Mouse (Mus musculus): Measurements from ENCODE around the gene Gcgr. TPM values are rescaled to one million over a fixed set of nuclear protein-coding genes. Genes with fewer than 3 reads are reported as not detected.
A peak's percentile ranks its signal among the peaks of the same experiment; 100 is the strongest.
"Not testable (repeated sequence)": the region's sequence is repeated elsewhere in the genome, so short reads cannot be mapped to it uniquely, and the experiment has no call there.

Gcgr gene
- polyA plus RNA-seq, 1 experiment from 2014 or later: 0.09 TPM

GRCm38 (mm10) chr11:120542376-120542775, 11.9 kb downstream of the Gcgr start:
- Histone ChIP-seq H3K27me3 (no peaks in the 10 kb centered on the region), H3K27ac (replicated peaks) (no peak overlapping the region), H3K36me3 (peaks cover 31% of the 10 kb centered on the region), H3K9ac (replicated peaks) (no peak overlapping the region), H3K4me1 (peaks cover 7% of the 10 kb centered on the region; the same call in 1 of the 2 replicates), H3K4me3 (no peak overlapping the region), H3K9me3 (no peaks in the 10 kb centered on the region), H3K4me2 (replicated peaks) (no peak overlapping the region)
- 86% methylated on average over 6 of the region's 6 CpGs for WGBS
- ATAC-seq (replicated peaks): no peak

GRCm38 (mm10) chr11:120545964-120546363, 15.5 kb downstream of the Gcgr start:
- H3K4me2 ChIP-seq (replicated peaks): no peak overlapping the region
- ATAC-seq (replicated peaks): no peak
- no peak overlapping the region for H3K27ac ChIP-seq (replicated peaks)
- H3K27me3 ChIP-seq: no peaks in the 10 kb centered on the region
- peaks cover 31% of the 10 kb centered on the region for H3K36me3 ChIP-seq
- no peaks in the 10 kb centered on the region for H3K9me3 ChIP-seq
- H3K9ac ChIP-seq (replicated peaks): no peak overlapping the region
- H3K4me3 ChIP-seq: no peak overlapping the region
- H3K4me1 ChIP-seq: peaks cover 26% of the 10 kb centered on the region
- 89% methylated on average over 3 of the region's 3 CpGs for WGBS

DNA sequence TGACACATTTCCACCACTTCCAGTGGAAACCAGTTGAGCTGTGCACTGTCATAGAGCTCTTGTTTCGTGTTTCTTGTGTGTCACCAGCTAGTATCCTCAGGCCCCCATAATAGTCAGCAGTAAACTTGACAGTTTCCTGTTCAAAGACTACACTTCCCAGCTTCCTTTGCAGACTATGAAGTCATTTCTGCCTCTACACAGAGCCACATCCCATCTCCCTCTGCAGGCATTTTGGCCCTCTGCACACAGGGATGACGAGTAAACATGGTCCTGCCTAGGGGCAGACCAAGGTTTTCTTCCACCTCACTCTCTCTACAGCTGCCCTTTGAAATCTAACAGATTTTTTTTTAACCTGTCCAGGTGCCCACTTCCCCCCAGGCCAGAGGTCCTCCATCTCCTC, 17.0 kb downstream of the Gcgr start:
- no peak for ATAC-seq (replicated peaks)
- Histone ChIP-seq H3K4me2 (replicated peaks) (no peak overlapping the region), H3K27me3 (no peaks in the 10 kb centered on the region), H3K9me3 (no peaks in the 10 kb centered on the region), H3K27ac (replicated peaks) (no peak overlapping the region), H3K36me3 (peaks cover 25% of the 10 kb centered on the region), H3K4me1 (peaks cover 26% of the 10 kb centered on the region), H3K9ac (replicated peaks) (no peak overlapping the region), H3K4me3 (no peak overlapping the region)
- WGBS: 62% methylated on average over 2 of the region's 2 CpGs

- Histone ChIP-seq H3K4me2 (replicated peaks) (peak overlapping the region; percentile 83), H3K27me3 (no peaks in the 10 kb centered on the region), H3K27ac (replicated peaks) (no peak overlapping the region), H3K9ac (replicated peaks) (0 out of 2 replicates have a peak overlapping the region, but pooled peaks have one; percentile 86), H3K36me3 (peaks cover 17% of the 10 kb centered on the region), H3K4me1 (peaks cover 26% of the 10 kb centered on the region), H3K4me3 (peak overlapping the region; percentile 84; the same call in 1 of the 2 replicates), H3K9me3 (no peaks in the 10 kb centered on the region)
- ATAC-seq (replicated peaks): no peak
- 89% methylated on average over 3 of the region's 3 CpGs for WGBS
Observed at GRCm38 (mm10) chr11:120548214-120548613, 17.7 kb downstream of the Gcgr start.

DNA sequence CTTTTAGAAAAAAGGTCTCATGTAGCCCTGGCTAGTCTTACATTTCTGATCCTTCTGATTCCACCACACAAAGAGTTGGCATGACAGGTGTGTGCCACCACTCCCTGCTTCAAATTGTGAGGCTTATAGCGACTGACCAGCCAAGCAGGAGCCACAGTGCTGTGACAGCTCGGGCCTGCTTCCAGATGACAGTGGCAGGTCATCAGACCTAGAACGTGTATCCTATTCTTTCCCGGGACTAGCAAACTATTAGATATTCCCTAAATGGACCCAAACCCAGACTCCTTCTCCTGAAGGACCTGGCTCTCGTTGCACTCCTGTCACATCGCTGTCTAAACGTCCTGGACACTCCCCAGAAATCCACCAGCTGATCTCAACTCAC, 18.3 kb downstream of the Gcgr start:
- H3K4me3 ChIP-seq: peak overlapping the region; percentile 84
- ATAC-seq (replicated peaks): no peak
- H3K4me2 ChIP-seq (replicated peaks): peak overlapping the region; percentile 83
- H3K36me3 ChIP-seq: peaks cover 14% of the 10 kb centered on the region
- H3K4me1 ChIP-seq: peaks cover 26% of the 10 kb centered on the region
- H3K27me3 ChIP-seq: no peaks in the 10 kb centered on the region
- WGBS: 23% methylated on average over 7 of the region's 7 CpGs
- no peaks in the 10 kb centered on the region for H3K9me3 ChIP-seq
- peak overlapping the region; percentile 71 for H3K27ac ChIP-seq (replicated peaks)
- peak overlapping the region; percentile 86 for H3K9ac ChIP-seq (replicated peaks)

- H3K4me1 ChIP-seq: peaks cover 26% of the 10 kb centered on the region
- peak within 1 kb of the TSS; percentile 83 for H3K4me2 ChIP-seq (replicated peaks)
- under 1% methylated on average over 75 of the region's 87 CpGs for WGBS
- peaks cover 10% of the 10 kb centered on the region for H3K36me3 ChIP-seq
- peak; percentile 94 for ATAC-seq (replicated peaks)
- peak within 1 kb of the TSS; percentile 86 for H3K9ac ChIP-seq (replicated peaks)
- peak within 1 kb of the TSS; percentile 71 for H3K27ac ChIP-seq (replicated peaks)
- peak within 1 kb of the TSS; percentile 84 for H3K4me3 ChIP-seq
- H3K9me3 ChIP-seq: no peaks in the 10 kb centered on the region
- H3K27me3 ChIP-seq: no peaks in the 10 kb centered on the region
Observed at GRCm38 (mm10) chr11:120549168-120549945, 18.9 kb downstream of the Gcgr start, which contains the start of gene Mcrip1. Mcrip1 (minus strand) TSS chr11:120549727.

DNA sequence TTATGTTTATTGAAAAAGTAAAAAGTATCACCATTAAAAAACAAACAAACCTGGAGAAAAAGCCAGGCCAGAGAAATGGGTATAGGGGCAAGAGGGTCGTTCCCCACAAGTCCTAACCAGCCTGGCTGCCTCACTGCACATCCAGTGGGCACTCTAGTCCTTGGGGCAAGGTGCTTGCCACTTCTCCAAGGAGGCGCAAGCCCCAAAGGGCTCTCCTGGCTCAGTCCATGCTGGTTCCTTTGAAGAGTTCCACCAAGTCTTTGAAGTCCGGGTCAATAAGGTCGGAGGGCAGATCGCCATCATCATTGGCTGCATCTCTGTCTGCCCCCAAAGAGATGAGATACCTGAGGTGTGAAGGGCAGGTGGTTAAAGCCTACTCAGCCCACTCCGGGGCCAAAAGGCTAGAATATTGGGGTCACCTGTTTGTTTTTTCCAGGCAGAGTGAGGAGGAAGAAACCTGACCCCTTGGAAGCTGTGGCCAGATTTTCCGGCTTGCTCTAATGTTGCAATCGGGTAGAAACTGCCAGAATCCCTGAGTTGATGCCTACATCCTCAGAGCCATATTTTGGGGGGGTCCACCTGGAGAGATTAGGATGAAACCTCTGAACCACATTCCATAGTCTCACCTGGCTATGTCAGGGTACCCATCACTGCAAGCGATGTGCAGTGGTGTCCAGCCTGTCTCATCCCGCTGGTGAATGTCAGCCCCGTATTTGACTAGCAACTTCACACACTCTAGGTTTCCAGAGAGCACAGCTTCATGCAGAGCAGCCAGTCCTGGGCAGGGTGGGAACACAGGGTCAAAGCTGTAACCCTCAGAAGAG, 19.7 kb downstream of the Gcgr start:
- Histone ChIP-seq H3K9ac (replicated peaks) (peak overlapping the region; percentile 86), H3K4me1 (peaks cover 26% of the 10 kb centered on the region), H3K4me3 (peak overlapping the region; percentile 84), H3K4me2 (replicated peaks) (peak overlapping the region; percentile 83), H3K27me3 (no peaks in the 10 kb centered on the region), H3K9me3 (no peaks in the 10 kb centered on the region), H3K27ac (replicated peaks) (peak overlapping the region; percentile 71), H3K36me3 (peaks cover 4% of the 10 kb centered on the region; the same call in 1 of the 2 replicates)
- ATAC-seq (replicated peaks): peak; percentile 62
- WGBS: 77% methylated on average over 11 of the region's 11 CpGs

DNA sequence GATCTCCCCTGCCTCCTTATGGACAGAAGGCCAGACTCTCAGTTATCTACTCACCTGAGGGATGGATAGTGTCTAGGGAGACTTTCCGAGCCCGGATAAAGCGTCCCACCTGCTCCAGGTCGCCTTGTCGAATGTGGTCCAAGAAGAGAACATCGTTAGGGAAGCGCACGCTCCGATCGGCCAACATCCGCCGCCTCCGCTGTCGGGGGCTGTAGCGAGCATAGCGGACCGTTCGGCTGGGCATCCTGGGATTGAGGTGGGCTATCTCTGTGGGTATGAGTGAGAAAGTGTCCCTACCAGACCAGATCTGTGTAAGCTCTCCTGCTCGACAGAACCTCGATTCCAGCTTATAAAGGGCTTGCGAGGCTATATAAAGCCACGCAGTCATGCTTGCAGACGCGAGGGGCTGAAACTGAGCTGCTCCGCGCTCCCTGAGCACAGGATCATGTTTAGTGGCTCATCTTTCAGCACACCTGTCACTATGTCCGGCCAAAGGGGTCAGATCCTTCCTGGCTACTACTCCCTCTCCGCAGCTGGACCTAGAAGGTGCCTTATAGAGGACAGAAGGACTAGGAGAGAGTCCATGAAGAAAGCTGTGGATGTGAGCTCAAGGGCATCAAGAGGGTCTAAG, 20.4 kb downstream of the Gcgr start, which contains the start of gene Ppp1r27:
Ppp1r27 (minus strand) TSS at position 323 of the 631 bp plus-strand sequence.
- H3K27ac ChIP-seq (replicated peaks): peak within 1 kb of the TSS; percentile 71
- no peak for ATAC-seq (replicated peaks)
- H3K4me1 ChIP-seq: peaks cover 26% of the 10 kb centered on the region
- peak within 1 kb of the TSS; percentile 83 for H3K4me2 ChIP-seq (replicated peaks)
- H3K4me3 ChIP-seq: peak within 1 kb of the TSS; percentile 84
- H3K36me3 ChIP-seq: peaks cover 4% of the 10 kb centered on the region; the same call in 1 of the 2 replicates
- H3K9me3 ChIP-seq: no peaks in the 10 kb centered on the region
- no peaks in the 10 kb centered on the region for H3K27me3 ChIP-seq
- 93% methylated on average over 28 of the region's 28 CpGs for WGBS
- peak within 1 kb of the TSS; percentile 86 for H3K9ac ChIP-seq (replicated peaks)

DNA sequence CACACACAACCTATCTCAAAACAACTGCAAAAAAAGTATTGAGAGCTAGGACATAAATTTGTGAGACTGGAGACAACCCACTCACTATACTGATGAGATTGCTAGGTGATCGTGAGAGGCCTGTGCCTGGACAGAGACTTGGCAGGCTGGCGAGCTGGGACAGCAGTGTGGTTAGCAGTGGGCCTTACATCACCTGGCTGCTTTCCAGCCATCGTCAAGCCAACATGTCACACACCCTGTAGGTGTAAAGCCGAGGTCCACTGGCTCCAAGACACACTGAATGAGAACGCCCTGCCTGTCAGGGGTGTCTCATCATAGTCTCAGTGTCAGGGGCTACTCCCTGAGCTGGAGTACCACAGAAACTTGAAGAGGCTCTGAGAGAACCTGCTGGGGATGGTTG, 22.2 kb downstream of the Gcgr start:
- Histone ChIP-seq H3K27ac (replicated peaks) (no peak overlapping the region), H3K9me3 (no peaks in the 10 kb centered on the region), H3K4me3 (no peak overlapping the region), H3K36me3 (no peaks in the 10 kb centered on the region), H3K4me1 (peaks cover 20% of the 10 kb centered on the region), H3K9ac (replicated peaks) (no peak overlapping the region), H3K27me3 (no peaks in the 10 kb centered on the region), H3K4me2 (replicated peaks) (no peak overlapping the region)
- ATAC-seq (replicated peaks): no peak
- WGBS: 68% methylated on average over 5 of the region's 5 CpGs

GRCm38 (mm10) chr11:120554834-120555233, 24.3 kb downstream of the Gcgr start:
- H3K4me3 ChIP-seq: no peak overlapping the region
- WGBS: 81% methylated on average over 7 of the region's 7 CpGs
- no peaks in the 10 kb centered on the region for H3K9me3 ChIP-seq
- H3K27me3 ChIP-seq: no peaks in the 10 kb centered on the region
- H3K4me2 ChIP-seq (replicated peaks): no peak overlapping the region
- peaks cover 13% of the 10 kb centered on the region for H3K36me3 ChIP-seq
- no peak overlapping the region for H3K9ac ChIP-seq (replicated peaks)
- ATAC-seq (replicated peaks): no peak
- peaks cover 7% of the 10 kb centered on the region for H3K4me1 ChIP-seq
- no peak overlapping the region for H3K27ac ChIP-seq (replicated peaks)

GRCm38 (mm10) chr11:120555260-120555659, 24.8 kb downstream of the Gcgr start:
- 82% methylated on average over 2 of the region's 2 CpGs for WGBS
- no peak overlapping the region for H3K27ac ChIP-seq (replicated peaks)
- no peak overlapping the region for H3K4me3 ChIP-seq
- H3K9me3 ChIP-seq: no peaks in the 10 kb centered on the region
- peaks cover 3% of the 10 kb centered on the region for H3K4me1 ChIP-seq
- H3K27me3 ChIP-seq: no peaks in the 10 kb centered on the region
- no peak overlapping the region for H3K9ac ChIP-seq (replicated peaks)
- peaks cover 18% of the 10 kb centered on the region for H3K36me3 ChIP-seq
- ATAC-seq (replicated peaks): no peak
- H3K4me2 ChIP-seq (replicated peaks): no peak overlapping the region

DNA sequence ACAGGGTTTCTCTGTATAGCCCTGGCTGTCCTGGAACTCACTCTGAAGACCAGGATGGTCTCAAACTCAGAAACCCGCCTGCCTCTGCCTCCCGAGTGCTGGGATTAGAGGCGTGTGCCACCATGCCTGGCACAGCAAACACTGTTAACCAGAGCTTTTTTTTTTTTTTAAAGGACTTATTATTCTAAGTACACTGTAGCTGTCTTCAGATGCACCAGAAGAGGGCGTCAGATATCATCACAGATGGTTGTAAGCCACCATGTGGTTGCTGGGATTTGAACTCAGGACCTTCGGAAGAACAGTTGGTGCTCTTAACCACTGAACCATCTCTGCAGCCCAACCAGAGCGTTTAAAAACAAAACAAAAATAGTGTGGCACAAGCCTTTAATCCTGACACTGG, 28.3 kb downstream of the Gcgr start:
- H3K36me3 ChIP-seq: peaks cover 54% of the 10 kb centered on the region
- not testable (repeated sequence) for H3K27me3 ChIP-seq; H3K4me2 ChIP-seq (replicated peaks); H3K4me3 ChIP-seq; H3K9ac ChIP-seq (replicated peaks); H3K4me1 ChIP-seq; ATAC-seq (replicated peaks); H3K9me3 ChIP-seq; H3K27ac ChIP-seq (replicated peaks)
- WGBS: 84% methylated on average over 6 of the region's 6 CpGs
